8 mouse cellular contexts compared by ENCODE assay signal in genomic region chr17:90454356-90454737, GRCm38 (mm10).
DNase-seq lines count a peak whose midpoint lies in the region; ATAC-seq and TF ChIP-seq lines count a peak whose summit lies in the region.

No protein-coding gene starts in this region.

- H3K4me1 ChIP-seq in forebrain, embryonic 15.5 days: peaks cover 19% of the 10 kb centered on the region

- peak; percentile 52 for ATAC-seq in forebrain, embryonic 15.5 days (replicated peaks)

- TF ChIP-seq CTCF in layer of hippocampus, adult 2 months (conservative IDR thresholded peaks at IDR 0.05): 0 out of 2 replicates have a peak, but pooled peaks have one; percentile 14

- H3K4me3 ChIP-seq in layer of hippocampus, adult 2 months: peak overlapping the region; percentile 74
- H3K4me3 ChIP-seq in forebrain, embryonic 15.5 days: peak overlapping the region; percentile 55

- 1% methylated on average over 15 of the region's 15 CpGs for WGBS in forebrain, embryonic 15.5 days

- peak overlapping the region; percentile 75 for H3K4me2 ChIP-seq in forebrain, embryonic 15.5 days (replicated peaks)

- no peaks in the 10 kb centered on the region for H3K27me3 ChIP-seq in forebrain, embryonic 15.5 days

- H3K9ac ChIP-seq in forebrain, embryonic 15.5 days (replicated peaks): peak overlapping the region; percentile 74

- intact Hi-C loops in gastrocnemius, postnatal 36 days (cut with DNase I): no loop called here

- H3K27ac ChIP-seq in layer of hippocampus, adult 2 months: peak overlapping the region; percentile 90
- H3K27ac ChIP-seq in forebrain, embryonic 15.5 days (replicated peaks): peak overlapping the region; percentile 88

- H3K9me3 ChIP-seq in forebrain, embryonic 15.5 days: no peaks in the 10 kb centered on the region

- peak in 1 of 2 experiments; percentile 34 for DNase-seq in layer of hippocampus, adult 2 months (ENCODE audit: low spot score in 2 of 2)
- no peak for DNase-seq in layer of hippocampus, adult 9-11 months
- peak; percentile 83 for DNase-seq in cerebellum, adult 8-10 months
- DNase-seq in mesoderm, embryonic 11.5 days (ENCODE audit: low read depth, low spot score): peak; percentile 26
- no peak for DNase-seq in gastrocnemius, postnatal 36 days
- DNase-seq in natural killer cell, adult 2 months (ENCODE audit: low spot score in 2 of 2): no peak
- no peak for DNase-seq in kidney, postnatal 14 days

- no peaks in the 10 kb centered on the region for H3K36me3 ChIP-seq in forebrain, embryonic 15.5 days

Comparison
In these comparisons a context has a peak if more than half of its experiments do, and no peak if none do; other contexts are left out.
1. DNase-seq: peak in cerebellum, adult 8-10 months (single experiment) and mesoderm, embryonic 11.5 days (single experiment); none in layer of hippocampus, adult 9-11 months (single experiment), gastrocnemius, postnatal 36 days (0 of 2), natural killer cell, adult 2 months (0 of 2) and kidney, postnatal 14 days (single experiment).